Mouse (Mus musculus) bone marrow macrophage, adult 2 months (primary cell): ENCODE measurements around the gene Mcoln1.

ENCODE experiments used
- CTCF ChIP-seq: IDR thresholded peaks from 2 replicates; pipeline ENCODE4 v1.5.1; 2012; ENCODE audit warnings: low read depth, mild to moderate bottlenecking, low read length, moderate library complexity
- POLR2A ChIP-seq: IDR thresholded peaks from 2 replicates; pipeline ENCODE4 v1.6.1; 2012; ENCODE audit warnings: mild to moderate bottlenecking, low read depth, low read length, borderline replicate concordance

DNA sequence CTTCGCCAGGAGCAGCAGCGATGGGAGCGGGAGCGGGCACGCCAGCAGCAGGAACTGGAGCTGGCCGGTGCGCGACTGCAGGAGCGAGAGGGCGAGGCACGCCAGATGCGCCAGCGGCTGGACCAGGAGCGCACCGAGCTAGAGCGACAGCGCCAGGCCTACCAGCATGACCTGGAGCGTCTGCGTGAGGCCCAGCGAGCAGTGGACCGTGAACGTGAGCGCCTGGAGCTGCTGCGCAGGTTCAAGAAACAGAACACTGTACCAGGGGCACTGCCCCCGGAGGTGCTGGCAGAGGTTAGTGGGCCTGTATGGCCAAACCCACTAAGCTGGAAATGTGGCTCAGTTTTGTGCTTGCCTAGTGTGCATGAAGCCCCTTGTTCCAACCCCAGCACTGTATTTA, 48.3 kb upstream of the Mcoln1 start:
- TF ChIP-seq CTCF = no peak
- no peak for TF ChIP-seq POLR2A
